Mouse (Mus musculus) yolk sac, embryonic 10.5 days (tissue): ENCODE measurements around the gene Olfr205.
"Not testable (repeated sequence)": the region's sequence is repeated elsewhere in the genome, so short reads cannot be mapped to it uniquely, and the experiment has no call there.

ENCODE experiments used
- DNase-seq: peaks from one replicate; pipeline ENCODE4 v3.0.0-alpha.2; 2017; ENCODE audit warnings: low spot score

The Olfr205 gene

DNA sequence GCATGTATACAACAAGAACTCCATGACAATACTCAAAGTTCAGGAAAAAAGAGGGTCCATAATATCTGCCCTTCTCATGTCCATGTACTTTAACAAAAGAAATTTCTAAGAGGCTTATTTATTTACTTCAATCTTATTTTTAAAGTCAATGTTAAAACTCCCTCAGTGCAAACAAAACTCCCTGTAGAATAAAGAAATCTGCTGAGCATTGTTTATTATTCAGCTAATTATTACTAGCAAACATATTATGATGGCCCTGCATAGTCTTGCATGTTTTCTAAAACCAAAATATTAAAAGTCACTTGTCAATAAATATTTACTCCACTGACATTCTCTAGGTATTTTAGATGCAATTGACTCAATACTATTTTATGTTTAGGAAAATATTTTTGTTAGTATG lies at the start of gene Olfr205:
Olfr205 (minus strand) TSS at position 101 of the 400 bp plus-strand sequence.
- no peak for DNase-seq

DNA sequence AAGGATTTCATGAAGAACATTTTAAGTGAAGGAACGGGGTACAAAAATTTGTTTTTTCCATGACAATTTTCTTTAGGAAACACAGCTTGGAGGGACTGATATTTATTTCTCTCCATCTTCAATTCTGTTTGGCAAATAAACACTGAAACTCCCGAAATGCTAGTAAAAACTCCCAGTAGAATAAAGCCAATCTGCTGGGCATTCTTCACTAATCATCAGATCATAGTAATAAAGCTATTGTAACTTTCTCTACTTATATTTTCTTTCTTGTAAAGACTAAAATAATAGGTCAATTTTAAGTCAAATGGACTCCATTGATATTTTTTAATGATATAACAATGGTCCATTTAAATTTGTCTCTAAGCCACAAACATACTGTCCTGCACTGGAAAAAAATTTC lies 33.0 kb upstream of the Olfr205 start, which contains the start of gene Olfr209:
Olfr209 (minus strand) TSS at position 101 of the 400 bp plus-strand sequence.
- no peak for DNase-seq

DNA sequence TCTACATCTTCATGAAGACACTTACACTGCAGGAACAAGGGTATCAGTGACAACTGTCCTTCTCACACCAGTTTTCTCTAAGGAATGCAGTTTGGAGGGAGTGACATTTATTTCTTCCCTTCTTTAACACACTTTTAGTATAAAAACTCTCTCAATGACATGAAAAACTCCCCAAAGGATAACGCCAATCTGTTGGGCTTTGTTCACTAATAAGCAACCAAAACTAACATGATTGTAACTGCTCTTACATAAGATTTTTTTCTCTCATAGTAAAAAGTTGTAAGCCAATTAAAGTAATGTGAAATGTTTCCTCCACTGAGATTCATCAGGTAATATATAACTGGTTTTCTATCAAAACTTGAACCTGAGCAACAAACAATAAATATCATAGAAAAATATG lies 18.2 kb upstream of the Olfr205 start, which contains the start of gene Olfr206:
Olfr206 (minus strand) TSS at position 101 of the 400 bp plus-strand sequence.
- no peak for DNase-seq

DNA sequence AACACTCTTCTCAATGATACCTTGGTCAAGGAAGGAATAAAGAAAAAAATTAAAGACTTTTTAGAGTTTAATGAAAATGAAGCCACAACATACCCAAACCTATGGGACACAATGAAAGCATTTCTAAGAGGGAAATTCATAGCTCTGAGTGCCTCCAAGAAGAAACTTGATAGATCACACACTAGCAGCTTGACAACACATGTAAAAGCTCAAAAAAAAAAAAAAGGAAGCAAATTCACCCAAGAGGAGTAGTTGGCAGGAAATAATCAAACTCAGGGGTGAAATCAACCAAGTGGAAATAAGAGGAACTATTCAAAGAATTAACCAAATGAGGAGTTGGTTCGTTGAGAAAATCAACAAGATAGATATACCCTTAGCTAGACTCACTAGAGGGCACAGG lies 7.7 kb downstream of the Olfr205 start:
- not testable (repeated sequence) for DNase-seq

DNA sequence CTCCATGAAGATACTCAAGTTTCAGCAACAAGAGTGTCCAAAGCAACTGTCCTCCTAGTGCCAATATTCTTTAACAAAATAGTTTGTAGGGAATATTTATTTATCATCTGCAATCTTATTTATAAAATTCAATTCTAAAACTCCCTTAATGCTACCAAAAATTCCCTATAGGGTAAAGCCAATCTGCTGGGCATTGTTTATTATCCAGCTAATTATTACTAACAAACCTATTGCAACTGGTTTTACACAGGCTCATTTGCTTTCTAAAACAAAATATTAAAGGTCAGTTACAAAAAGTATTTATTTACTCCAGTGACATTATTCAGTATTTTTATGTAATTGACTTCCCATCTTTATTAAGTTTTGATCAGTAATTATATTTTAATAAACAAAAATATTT lies 12.8 kb downstream of the Olfr205 start, which contains the start of gene Olfr204:
Olfr204 (minus strand) TSS at position 101 of the 400 bp plus-strand sequence.
- no peak for DNase-seq

DNA sequence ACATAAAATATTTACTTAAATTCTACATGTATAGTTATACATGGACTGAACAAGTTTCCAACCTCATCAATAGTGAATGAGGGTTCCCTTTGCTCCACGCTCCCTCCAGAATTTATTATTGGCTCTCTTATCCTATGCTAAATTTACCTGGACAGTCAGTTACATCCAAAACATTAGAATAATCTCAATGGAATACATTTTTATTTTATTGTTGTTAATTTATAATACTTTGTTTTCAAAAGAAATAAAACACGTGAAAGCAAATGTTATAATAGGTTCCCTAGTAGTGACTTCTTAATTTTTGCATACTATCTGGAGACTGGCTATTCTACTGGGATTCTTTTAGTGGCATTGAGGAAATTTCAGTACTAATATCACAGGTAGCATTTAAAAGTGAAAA lies 32.4 kb downstream of the Olfr205 start, which contains the start of gene Olfr203:
Olfr203 (plus strand) TSS at position 301 of the 400 bp plus-strand sequence.
- no peak for DNase-seq

DNA sequence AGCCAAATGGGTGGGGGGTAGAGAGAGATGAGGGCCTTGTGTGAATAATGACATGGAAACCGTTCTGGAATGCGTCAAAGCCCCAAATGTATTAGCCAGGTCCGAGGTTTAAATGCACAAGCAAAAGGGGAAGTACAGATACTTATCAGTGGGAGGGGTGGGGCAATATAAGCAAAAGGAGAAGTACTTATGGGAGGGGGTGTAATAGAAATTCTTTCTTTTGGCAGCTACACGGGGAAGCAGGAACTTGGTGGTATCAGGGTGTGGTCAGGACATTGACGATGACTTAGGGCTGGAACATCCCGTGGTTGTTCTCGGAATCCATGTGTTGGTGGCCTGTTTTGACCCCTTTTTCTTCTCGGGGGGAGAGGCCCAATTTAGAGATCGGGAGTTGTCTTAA lies 43.4 kb downstream of the Olfr205 start:
- not testable (repeated sequence) for DNase-seq

DNA sequence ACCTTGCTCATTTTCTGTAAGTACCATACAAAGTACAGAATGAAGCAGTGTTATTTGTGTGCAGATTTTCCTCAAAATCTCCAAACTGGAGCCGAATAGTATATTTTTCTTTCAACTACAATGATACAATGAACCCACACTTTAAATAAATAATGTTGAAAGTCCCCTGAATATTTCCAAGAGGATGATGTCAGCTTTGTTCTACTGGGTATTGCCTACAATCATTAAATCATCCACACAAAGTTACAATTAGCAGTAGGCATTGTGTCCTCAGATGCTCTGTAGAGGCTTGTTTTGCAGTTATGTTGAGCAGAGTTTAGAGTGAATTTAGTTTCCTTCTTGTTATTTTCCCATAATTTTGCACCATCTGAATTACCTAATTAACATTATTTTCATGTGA lies 44.2 kb downstream of the Olfr205 start, which contains the start of gene Olfr202:
Olfr202 (minus strand) TSS at position 101 of the 400 bp plus-strand sequence.
- DNase-seq: no peak

DNA sequence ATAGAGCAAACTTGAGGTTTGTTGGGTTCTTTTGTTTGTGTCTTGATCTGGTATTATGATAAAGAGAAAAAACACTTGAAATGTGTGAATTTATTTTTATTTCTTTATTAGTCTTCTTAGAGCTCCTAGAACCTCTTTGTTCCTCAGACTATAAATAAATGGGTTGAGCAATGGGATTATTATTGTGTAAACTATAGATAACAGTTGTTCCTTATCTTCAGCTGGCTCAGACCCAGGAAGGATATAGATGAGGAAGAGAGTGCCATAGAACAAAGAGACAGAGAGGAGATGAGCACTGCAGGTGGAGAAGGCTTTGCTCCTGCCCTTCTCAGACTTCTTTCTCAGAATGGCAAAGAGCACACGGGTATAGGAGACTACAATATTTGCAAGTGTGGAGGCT lies 47.5 kb downstream of the Olfr205 start:
- DNase-seq: no peak

DNA sequence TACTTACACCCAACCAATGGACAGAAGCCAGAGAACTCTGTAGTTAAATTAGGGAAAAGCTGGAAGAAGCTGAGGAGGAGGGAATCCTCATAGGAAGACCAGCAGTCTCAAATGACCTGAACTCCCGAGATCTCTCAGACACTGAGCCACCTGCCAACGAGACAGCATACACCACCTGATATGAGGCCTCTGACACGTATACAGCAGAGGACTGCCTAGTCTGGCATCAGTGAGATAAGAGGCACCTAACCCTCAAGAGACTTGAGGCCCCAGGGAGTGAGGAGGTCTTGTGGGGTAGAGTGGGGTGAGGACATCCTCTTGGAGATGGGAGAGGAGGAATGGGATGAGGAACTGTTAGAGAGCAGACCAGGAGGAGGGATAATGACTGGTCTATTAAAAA lies 50.4 kb downstream of the Olfr205 start:
- no peak for DNase-seq
